Mouse (Mus musculus): ENCODE results near the gene Hemgn. TPM values are rescaled to one million over a fixed set of nuclear protein-coding genes. Genes with fewer than 3 reads are reported as not detected.

Hemgn gene
- polyA plus RNA-seq, 1 experiment from 2014 or later = 0.53 TPM

DNA sequence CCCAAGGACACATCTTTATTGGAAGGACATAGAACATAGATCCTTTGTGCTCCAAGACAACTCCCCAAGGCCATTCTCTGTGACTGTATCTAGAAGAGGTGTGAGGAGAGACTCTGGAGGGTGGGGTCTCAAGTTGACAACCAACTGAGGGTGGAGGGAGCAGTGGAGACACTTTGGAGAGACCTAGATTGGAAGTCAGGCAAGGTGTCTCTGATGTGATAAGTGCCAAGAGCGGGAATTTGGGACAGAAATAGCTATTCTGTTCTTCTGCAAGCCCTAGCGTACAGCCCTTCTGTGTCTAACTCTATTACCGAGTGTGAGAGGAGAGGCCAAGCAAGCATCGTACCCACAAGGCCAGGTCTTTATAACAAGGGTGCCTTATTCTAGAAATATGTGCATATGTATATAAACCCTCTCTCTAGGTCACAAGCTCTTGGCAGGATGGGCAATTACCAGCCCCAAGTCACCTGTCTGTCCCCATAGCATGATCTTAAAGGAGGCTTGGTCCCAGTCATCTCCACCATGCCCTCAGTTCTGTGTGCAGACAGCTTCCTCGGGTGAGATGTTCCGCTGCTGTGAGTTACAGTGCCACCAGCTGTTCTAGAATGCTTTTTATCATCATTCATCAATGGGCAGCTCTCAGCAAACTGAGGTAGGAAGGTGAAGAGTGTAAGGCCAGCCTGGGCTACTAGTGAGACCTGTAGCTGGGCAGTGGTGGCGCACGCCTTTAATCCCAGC, 6.2 kb downstream of the Hemgn start:
- Histone ChIP-seq H3K4me3 (no peak overlapping the region), H3K9me3 (no peaks in the 10 kb centered on the region), H3K4me2 (no peak overlapping the region), H3K27ac (replicated peaks) (no peak overlapping the region), H3K27me3 (no peaks in the 10 kb centered on the region), H3K4me1 (replicated peaks) (no peaks in the 10 kb centered on the region), H3K9ac (no peak overlapping the region), H3K36me3 (no peaks in the 10 kb centered on the region)
- ATAC-seq (ENCODE audit: low FRiP score, low read depth) = no peak
- 92% methylated on average over 8 of the region's 8 CpGs for WGBS

DNA sequence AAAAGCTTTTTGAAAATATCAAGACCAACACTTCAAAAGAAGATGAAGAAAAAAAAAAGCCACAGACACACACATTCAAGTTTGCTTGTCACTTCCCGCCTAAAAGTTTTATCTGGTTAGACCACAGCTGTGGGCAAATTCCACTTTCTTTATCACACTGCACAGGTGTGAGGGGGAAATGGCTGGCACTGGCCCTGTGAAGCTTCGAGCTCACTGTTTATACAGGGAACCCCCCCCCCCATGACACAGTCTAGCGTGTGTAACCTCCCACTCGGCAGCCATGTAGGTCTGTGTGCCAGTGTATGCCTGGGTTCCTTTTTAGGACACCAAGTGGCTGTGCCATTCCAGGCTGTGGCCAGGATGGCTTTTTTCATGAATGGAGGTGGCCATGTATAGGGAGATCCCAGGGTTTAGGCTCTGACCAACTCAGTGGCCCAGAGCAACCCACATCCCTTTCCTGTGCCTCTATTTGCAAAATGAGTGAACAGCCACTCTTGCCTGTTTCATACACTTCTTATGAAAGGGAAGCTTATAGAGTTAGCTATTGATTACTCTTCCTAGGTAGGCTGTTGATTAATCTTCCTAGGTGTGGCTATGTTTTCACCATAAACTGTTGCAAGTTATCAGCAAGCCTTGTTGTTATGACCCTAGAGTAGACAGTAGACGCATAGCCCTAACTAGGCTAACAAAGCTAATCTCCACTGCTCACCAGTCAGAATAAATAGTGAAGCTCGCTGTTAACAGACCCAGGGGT, 9.1 kb downstream of the Hemgn start:
- H3K9ac ChIP-seq = no peak overlapping the region
- H3K9me3 ChIP-seq = no peaks in the 10 kb centered on the region
- ATAC-seq (ENCODE audit: low FRiP score, low read depth) = no peak
- H3K27ac ChIP-seq (replicated peaks) = no peak overlapping the region
- no peak overlapping the region for H3K4me2 ChIP-seq
- no peak overlapping the region for H3K4me3 ChIP-seq
- H3K36me3 ChIP-seq = no peaks in the 10 kb centered on the region
- 88% methylated on average over 6 of the region's 6 CpGs for WGBS
- H3K27me3 ChIP-seq = no peaks in the 10 kb centered on the region
- no peaks in the 10 kb centered on the region for H3K4me1 ChIP-seq (replicated peaks)

DNA sequence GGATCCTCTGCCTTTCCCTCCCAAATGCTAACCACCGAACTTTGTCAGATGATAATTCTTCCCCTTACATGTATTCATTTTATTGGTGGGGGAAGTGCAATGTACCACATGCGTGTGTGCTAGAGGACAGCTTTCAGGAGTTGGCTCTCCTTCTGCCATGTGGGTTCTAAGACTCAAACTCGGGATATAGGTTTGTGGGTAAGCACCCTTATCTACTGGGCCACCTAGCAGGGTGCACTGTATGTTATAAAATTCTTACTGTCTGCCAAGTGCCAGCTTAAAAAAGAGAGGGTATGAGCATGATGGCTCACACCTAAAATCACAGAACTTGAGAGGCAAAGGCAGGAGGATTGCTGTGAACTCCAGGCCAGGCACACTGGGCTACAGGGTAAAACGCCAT, 14.5 kb downstream of the Hemgn start:
- no peak overlapping the region for H3K27ac ChIP-seq (replicated peaks)
- no peak for ATAC-seq (ENCODE audit: low FRiP score, low read depth)

DNA sequence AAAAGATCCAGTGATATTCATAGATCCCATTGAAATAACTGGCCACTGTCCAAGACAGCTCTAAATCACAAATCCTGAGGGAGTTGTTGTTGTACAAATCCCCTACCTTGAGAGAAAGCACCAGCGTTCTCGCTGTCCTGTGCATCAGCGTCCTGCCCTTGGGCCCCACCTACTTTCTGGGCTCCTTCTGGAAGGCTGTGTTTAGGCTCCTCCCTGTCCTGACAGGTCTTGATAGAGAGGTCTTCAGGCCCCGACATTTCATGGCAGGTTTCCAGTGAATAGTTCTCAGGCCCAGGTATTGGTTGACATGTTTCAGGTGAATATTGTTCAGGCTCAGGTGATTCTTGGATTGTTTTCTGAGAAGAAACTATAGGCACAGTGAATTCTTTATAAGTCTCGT, 17.6 kb downstream of the Hemgn start:
- Histone ChIP-seq H3K4me3 (no peak overlapping the region), H3K4me2 (no peak overlapping the region), H3K36me3 (no peaks in the 10 kb centered on the region), H3K27ac (replicated peaks) (no peak overlapping the region), H3K4me1 (replicated peaks) (no peaks in the 10 kb centered on the region), H3K27me3 (no peaks in the 10 kb centered on the region), H3K9me3 (no peaks in the 10 kb centered on the region), H3K9ac (no peak overlapping the region)
- 44% methylated on average over 5 of the region's 5 CpGs for WGBS
- ATAC-seq (ENCODE audit: low FRiP score, low read depth) = no peak

More for the DNA sequence above, 14.5 kb downstream of the Hemgn start:
- Histone ChIP-seq H3K4me1 (replicated peaks) (no peaks in the 10 kb centered on the region), H3K9me3 (no peaks in the 10 kb centered on the region), H3K9ac (no peak overlapping the region), H3K27me3 (no peaks in the 10 kb centered on the region), H3K36me3 (no peaks in the 10 kb centered on the region), H3K4me2 (no peak overlapping the region), H3K4me3 (no peak overlapping the region)
- WGBS = 84% methylated on average over 4 of the region's 4 CpGs

DNA sequence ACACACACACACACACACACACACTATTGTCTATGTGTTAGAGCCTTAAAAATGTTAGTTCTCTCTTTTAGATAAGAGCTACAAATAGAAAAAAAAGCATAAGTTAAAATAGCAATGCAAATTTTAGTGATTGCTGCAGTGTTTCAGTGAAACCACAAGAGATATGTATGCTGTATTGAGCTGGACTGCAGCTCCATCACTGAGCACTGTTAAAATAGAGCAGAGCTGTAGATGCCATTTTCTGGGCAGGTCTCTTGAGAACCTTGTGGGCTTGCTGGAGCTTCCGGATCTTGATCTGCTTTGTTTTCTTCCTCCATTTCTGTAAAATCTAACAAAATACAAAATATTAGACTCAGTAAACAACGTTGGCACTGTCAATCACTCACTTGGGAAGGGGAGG, 18.9 kb downstream of the Hemgn start:
- Histone ChIP-seq H3K27ac (replicated peaks) (no peak overlapping the region), H3K4me2 (no peak overlapping the region), H3K4me1 (replicated peaks) (peaks cover 9% of the 10 kb centered on the region), H3K9ac (no peak overlapping the region), H3K9me3 (no peaks in the 10 kb centered on the region), H3K4me3 (no peak overlapping the region), H3K27me3 (no peaks in the 10 kb centered on the region), H3K36me3 (no peaks in the 10 kb centered on the region)
- WGBS = 87% methylated on average over 2 of the region's 2 CpGs
- no peak for ATAC-seq (ENCODE audit: low FRiP score, low read depth)

DNA sequence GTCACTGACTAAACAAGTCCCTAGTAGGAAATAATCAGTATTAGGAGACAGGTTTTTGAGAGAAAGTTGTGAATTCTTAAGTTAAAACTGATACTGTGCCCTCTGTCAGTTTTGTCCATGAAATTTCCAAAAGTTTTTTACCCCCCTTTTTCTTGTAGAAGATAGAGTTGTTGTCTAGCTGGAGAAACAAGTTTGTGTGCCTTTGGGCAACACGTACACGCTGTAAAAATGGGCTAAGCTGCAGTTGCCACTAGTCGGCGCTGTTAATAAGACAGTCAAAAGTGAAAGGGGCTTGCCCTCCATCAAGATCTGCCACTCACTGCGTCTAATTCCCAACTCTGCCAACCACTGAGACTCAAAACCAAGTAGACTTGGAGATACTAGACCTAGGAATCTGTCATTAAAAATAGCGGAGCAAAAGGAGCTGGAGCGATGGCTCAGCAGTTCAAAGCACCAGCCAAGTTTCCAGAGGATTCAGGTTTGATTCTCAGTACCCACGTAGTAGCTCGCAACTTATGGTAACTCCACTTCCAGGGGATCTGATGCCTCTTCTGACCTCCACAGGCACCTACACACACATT, 22.8 kb downstream of the Hemgn start:
- H3K4me1 ChIP-seq (replicated peaks) = peaks cover 9% of the 10 kb centered on the region
- ATAC-seq (ENCODE audit: low FRiP score, low read depth) = no peak
- peak overlapping the region; percentile 64 for H3K4me2 ChIP-seq
- WGBS = 23% methylated on average over 9 of the region's 9 CpGs
- H3K27ac ChIP-seq (replicated peaks) = peak overlapping the region; percentile 97
- H3K27me3 ChIP-seq = no peaks in the 10 kb centered on the region
- 0 out of 2 replicates have a peak, but pooled peaks cover under 1% of the 10 kb centered on the region for H3K36me3 ChIP-seq
- peak overlapping the region; percentile 74; the same call in 1 of the 2 replicates for H3K9ac ChIP-seq
- H3K4me3 ChIP-seq = peak overlapping the region; percentile 68
- no peaks in the 10 kb centered on the region for H3K9me3 ChIP-seq

DNA sequence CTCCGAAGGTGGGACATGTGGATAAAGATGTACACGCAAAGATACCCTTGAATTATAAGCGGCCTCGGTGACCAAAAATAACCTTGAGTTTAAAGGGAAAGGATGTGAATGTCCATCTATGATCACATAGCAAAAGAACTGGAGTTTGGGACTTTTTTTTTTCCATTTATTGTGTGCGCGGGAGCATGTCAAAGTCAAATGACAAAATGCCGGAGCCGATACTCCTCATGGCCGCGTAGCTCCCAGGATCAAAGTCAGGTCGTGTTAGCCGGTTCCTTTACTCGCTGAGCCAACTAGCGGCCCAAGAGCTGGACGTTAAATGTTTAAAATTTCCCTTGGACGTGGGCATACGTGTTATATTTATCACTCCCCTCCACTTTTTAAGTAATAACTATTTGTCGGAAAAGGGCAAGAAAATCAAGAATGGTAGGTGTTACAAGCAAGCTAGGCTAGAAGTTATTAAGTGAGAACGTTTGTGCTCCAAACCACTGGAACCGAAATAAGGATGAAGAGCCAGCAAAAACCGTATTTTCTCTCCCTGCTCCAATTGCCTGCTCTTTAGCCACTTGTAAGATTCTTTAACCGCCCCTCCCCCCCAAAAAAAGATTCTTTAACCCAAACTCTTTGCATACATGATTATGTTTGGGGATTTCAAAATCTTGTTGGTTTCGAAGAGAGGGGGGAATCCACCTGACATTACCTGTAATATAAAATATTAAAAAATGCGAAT, 23.5 kb downstream of the Hemgn start:
- H3K27me3 ChIP-seq = no peaks in the 10 kb centered on the region
- peak overlapping the region; percentile 74 for H3K9ac ChIP-seq
- H3K9me3 ChIP-seq = no peaks in the 10 kb centered on the region
- ATAC-seq (ENCODE audit: low FRiP score, low read depth) = no peak
- peak overlapping the region; percentile 68 for H3K4me3 ChIP-seq
- peak overlapping the region; percentile 64 for H3K4me2 ChIP-seq
- WGBS = 2% methylated on average over 24 of the region's 24 CpGs
- peak overlapping the region; percentile 97 for H3K27ac ChIP-seq (replicated peaks)
- peaks cover 9% of the 10 kb centered on the region for H3K4me1 ChIP-seq (replicated peaks)
- 0 out of 2 replicates have a peak, but pooled peaks cover 2% of the 10 kb centered on the region for H3K36me3 ChIP-seq

DNA sequence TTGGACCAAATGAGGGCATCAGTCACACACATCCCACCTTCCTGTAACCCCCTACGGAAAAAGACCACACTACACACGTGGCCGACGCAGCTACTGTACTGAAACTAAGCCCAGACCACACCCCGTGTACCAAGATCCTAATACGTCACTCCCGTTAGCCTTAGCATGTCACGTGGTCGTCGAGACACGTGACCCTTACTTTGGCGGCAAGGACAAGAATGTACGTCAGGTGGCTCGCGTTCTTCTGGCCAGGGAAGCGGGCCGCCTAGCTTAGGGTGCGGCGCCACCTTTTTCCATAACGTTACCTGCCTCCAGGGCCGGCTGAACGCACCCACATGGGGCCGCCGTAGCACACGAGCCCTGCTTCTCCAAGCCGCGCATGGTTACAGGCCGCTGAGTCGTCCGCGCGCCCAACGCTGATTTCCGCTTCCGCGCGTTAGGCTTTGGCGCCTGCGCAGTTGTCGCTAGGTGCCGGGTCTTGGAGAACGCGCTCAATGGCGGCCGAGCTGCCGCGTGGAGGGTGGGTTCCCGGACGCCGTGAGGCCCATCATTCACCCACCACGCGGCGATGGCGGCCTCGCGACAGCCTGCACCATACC, 24.2 kb downstream of the Hemgn start, which contains the start of gene Trmo:
Trmo (minus strand) TSS at position 425 of the 599 bp plus-strand sequence.
- Histone ChIP-seq H3K36me3 (peaks cover 7% of the 10 kb centered on the region), H3K4me3 (peak within 1 kb of the TSS; percentile 68), H3K4me1 (replicated peaks) (peaks cover 9% of the 10 kb centered on the region), H3K27me3 (no peaks in the 10 kb centered on the region), H3K4me2 (peak within 1 kb of the TSS; percentile 64), H3K27ac (replicated peaks) (peak within 1 kb of the TSS; percentile 97), H3K9ac (peak within 1 kb of the TSS; percentile 74), H3K9me3 (no peaks in the 10 kb centered on the region)
- peak; percentile 98 for ATAC-seq (ENCODE audit: low FRiP score, low read depth)
- WGBS = under 1% methylated on average over 56 of the region's 56 CpGs

DNA sequence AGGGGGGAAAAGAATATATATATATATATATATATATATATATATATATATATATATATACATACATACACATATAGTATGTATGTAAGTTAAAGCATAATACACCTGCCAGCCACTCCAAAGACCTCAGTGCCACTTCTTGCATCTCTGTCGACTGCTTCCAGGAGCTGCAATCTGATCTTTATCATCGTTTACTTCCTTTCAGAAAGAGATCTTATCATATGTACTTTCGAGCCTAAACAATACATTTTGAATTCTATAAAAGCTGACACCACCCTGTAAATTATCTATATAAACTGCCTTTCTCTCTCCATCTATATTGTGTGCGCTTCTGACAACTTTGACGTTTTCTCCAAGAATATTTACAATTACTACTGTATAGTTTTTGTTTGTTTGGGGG, 24.8 kb downstream of the Hemgn start:
- Histone ChIP-seq H3K36me3 (peaks cover 8% of the 10 kb centered on the region), H3K4me3 (peak overlapping the region; percentile 68), H3K9ac (peak overlapping the region; percentile 74), H3K4me2 (peak overlapping the region; percentile 64), H3K9me3 (no peaks in the 10 kb centered on the region), H3K27ac (replicated peaks) (peak overlapping the region; percentile 97), H3K27me3 (no peaks in the 10 kb centered on the region), H3K4me1 (replicated peaks) (peaks cover 9% of the 10 kb centered on the region)
- WGBS = 36% methylated on average over 5 of the region's 5 CpGs
- ATAC-seq (ENCODE audit: low FRiP score, low read depth) = no peak

DNA sequence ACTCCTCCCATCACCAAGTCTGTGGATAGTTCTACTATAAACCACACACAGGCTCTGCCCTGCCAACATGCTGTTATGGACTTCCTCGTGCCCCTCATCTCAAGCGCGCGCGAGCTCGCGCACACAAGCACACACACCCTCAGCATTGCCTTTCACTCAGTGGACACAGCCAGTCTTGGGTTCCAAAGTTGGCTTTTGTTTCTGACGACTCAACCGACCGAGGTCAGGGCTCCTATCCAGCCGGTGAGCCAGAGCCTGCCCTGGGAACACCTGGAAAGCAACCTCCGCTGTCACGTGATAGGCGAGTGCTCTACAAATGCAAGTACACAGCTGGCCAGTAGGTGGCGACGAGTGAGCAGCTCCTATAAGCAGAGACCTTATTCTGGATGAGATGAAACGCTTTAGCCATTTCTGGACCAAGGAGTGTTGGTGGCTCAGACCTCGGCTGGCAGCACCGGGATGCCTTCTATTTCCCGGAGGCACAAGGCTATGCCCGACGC, 38.4 kb downstream of the Hemgn start:
- ATAC-seq (ENCODE audit: low FRiP score, low read depth) = peak; percentile 80
- Histone ChIP-seq H3K36me3 (peaks cover 25% of the 10 kb centered on the region), H3K4me3 (peak overlapping the region; percentile 41), H3K9ac (peak overlapping the region; percentile 42), H3K27ac (replicated peaks) (no peak overlapping the region), H3K4me1 (replicated peaks) (peaks cover 3% of the 10 kb centered on the region; the same call in 1 of the 2 replicates), H3K27me3 (no peaks in the 10 kb centered on the region; the same call in 1 of the 2 replicates), H3K4me2 (peak overlapping the region; percentile 66), H3K9me3 (no peaks in the 10 kb centered on the region)
- WGBS = 19% methylated on average over 22 of the region's 22 CpGs

DNA sequence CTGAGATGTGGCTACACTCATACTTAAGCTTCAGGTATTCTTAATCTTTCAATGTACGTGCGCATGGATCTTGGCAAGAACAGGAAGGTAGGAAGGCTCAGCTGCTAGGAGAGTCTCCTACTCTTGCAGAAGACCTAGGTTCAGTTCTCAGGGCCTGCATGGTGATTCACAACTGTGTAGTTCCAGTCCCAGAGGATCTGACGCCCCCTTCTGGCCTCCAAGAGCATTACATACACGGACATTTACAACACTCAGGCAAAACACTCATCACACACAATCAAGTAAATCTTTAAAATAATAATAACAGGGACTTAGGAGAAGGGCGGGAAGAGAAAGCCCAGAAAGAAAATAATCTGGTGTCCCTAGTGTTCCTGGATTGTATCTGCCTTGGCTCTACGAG, 38.9 kb downstream of the Hemgn start:
- peak overlapping the region; percentile 41 for H3K4me3 ChIP-seq
- H3K4me2 ChIP-seq = peak overlapping the region; percentile 66
- no peak for ATAC-seq (ENCODE audit: low FRiP score, low read depth)
- no peak overlapping the region for H3K27ac ChIP-seq (replicated peaks)
- H3K9ac ChIP-seq = peak overlapping the region; percentile 42; the same call in 1 of the 2 replicates
- peaks cover 4% of the 10 kb centered on the region; the same call in 1 of the 2 replicates for H3K27me3 ChIP-seq
- 54% methylated on average over 6 of the region's 6 CpGs for WGBS
- peaks cover 3% of the 10 kb centered on the region; the same call in 1 of the 2 replicates for H3K4me1 ChIP-seq (replicated peaks)
- peaks cover 20% of the 10 kb centered on the region for H3K36me3 ChIP-seq
- no peaks in the 10 kb centered on the region for H3K9me3 ChIP-seq

All from hindbrain, embryonic 15.5 days (tissue).